Mouse (Mus musculus) urinary bladder, postnatal 4 days (tissue): ENCODE measurements at regions not wholly inside any gene's neighbourhood (a gene's known extent, or its start where the extent isn't known, plus 50 kb on each side); places are given as distances from the start of the nearest gene placed in this dataset.

Experiments used
- DNase-seq, 2 experiments: peaks; one replicate each; pipeline ENCODE4 v3.0.0; 2021 to 2022; ENCODE audit warnings: low spot score in 2 of 2

DNA sequence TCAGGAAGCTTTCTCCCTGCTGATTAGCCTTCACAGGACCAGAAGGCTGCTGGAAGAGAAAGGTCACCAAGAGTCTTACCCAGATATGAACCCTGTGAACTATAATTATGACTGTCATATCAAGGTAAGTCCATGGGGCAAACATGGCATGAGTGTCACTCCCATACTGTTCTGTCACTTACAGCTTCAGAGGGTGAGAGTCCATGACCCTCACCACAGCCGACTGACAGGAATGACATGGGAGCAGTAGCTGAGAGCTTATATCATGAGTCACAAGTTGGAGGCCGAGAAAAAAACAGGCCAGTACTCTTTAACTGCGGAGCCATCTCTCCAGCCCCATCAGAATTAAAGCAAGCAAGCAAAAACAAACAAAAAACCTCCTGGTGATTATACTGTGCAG is 117.7 kb upstream of the Neo1 start:
- no peak for DNase-seq

GRCm38 (mm10) chr9:59153126-59153525 is 116.9 kb upstream of the Neo1 start:
- no peak for DNase-seq

DNA sequence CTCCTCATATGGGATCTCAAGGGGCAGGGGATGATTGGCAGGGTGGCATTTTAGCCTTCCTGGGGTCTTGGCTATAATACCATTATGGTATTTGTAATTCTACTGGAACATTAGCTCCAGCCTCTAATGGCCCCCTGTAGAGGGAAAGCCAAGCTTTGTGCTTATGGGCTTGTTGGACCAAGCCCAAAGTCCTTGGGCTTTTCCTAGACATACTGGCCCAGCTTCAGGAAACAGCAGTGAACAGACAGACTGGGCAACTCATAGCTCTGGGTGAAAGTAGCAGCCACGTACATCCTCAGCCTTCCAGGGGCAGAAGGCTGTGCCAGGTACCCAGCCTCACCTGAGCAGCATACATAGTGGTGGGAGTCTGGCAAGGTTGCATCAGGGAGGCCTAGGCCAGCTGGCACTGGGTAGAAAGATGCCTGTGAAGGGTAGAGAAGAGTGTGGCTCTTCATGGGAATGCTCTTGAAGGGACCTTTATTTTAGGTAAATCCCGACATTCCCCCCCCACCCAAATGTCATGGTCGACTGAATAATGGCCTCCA is 108.1 kb upstream of the Neo1 start:
- DNase-seq: no peak

DNA sequence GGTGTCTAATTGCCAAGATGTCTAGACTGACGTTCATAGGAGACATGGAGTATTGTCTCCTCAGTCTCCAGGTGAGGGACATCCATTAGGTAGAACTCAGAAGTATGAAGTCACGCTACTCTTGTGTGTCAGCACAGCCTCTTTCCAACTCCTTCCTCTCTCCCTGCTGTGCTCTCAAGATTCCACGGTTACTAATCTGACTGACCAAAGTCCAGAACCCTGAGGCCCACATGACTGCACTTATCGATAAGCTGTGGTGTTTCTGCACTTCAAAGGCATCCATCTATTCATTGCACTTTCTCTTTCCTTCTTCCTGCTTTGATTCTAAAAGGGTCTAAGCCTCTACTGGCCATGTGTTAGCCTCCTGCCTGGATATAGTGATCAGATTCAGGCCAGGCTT is 107.4 kb upstream of the Neo1 start:
- DNase-seq: no peak

DNA sequence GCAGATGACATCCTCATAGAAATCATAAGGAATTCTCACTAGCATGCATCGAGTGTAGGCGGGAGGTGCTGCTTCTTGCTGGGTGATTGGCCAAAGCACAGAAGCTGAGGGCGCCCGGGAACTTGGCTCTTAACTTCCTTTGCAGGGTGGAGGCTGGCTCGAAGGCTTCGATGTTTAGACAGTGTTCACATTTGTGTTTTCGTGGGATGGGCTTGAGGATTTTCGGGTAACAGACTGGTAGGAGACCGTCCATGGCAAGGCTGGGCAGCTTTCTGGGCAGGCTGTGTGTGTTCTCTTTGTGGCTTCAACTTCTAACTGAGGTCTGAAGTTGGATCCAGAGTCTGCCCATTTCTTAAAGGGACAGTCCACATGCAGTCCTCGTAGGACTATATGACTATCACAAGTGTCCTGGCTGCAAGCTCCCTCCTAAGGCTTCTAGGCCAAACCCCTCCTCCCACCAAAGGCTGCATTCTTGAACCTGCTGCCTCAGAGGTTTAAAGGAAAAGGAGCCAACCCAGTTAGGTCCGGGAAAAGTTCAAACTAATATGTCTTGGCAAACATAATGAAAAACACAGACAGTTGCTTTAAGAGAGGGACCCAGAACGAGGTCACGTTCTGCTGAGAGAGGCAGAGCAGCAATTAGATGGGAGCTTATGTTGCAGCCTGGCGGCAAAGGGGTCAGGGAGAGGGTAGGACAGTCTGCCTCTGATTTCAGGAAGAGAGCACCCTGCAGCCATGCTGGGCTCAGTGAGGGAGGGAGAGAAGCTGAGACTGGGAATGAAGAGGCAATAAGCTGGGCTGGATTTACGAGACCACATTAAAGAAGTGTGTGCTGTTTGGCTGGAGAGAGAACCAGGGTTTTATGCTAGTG is 98.2 kb upstream of the Neo1 start:
- peak in 1 of 2 experiments; percentile 49 for DNase-seq

- DNase-seq: no peak
These were observed 93.6 kb upstream of the Neo1 start for GRCm38 (mm10) chr9:59129699-59130340.

DNA sequence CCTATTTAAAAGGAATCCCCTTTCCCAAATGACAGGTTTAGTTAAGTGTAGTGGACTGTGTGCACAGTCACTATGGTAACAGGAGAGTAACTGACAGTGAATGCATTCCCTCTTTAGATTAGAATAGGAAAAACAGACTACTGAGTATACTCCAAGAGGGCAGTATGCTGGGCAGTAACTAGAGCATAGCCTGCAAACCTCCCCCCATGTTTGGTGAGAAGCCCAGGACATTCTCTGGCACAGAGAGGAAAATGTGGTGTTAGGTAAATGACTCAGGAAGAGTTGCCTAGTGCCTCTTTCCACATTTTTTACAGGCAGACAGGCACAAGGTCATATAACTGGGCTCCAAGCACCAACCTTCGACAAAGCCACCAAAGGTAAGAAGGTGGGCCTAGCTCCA is 93.0 kb upstream of the Neo1 start:
- DNase-seq: no peak

DNA sequence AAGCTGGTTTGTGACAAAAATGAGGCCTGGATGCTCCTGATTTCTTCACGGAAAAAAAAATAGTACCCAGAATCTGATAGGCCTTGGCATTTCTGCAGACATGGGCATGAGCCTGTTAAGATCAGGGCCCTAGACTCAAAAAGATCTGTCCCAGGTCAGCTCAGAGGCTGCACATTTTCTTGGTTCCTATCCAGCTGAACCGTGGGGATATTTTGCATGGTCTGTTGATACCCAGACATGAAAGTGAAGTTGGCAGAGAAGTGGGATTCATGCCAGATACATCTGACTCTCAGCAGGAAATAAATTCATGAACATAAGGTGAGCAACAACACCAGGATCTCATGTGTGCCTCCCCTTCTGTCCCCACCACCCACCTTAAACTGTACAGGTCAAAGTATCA is 91.8 kb upstream of the Neo1 start:
- DNase-seq: no peak

GRCm38 (mm10) chr9:59125886-59126285 is 89.6 kb upstream of the Neo1 start:
- no peak for DNase-seq

- no peak for DNase-seq
These were observed 80.3 kb upstream of the Neo1 start for GRCm38 (mm10) chr9:59116561-59116960.

DNA sequence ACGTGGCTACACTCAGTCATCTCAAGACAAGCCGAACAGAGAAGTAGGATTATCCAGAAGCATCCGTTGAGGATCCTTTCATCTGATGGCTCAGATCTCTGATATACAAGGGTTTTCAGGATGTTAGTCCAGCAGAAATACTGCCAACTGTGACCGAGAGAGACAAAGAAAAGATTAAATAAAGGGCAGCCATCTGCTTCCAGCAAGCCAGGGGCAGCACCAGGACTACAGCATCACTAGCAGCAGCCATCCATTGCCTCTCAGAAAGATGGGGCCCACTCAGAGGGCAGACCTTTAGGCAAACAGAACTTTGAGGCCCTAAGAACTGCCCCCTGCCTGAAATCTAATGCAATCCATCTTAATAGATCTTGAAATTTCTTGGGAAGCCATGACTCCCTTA is 77.6 kb upstream of the Neo1 start:
- DNase-seq: no peak

- no peak for DNase-seq
These were observed 63.5 kb upstream of the Neo1 start for GRCm38 (mm10) chr9:59099738-59100137.

DNA sequence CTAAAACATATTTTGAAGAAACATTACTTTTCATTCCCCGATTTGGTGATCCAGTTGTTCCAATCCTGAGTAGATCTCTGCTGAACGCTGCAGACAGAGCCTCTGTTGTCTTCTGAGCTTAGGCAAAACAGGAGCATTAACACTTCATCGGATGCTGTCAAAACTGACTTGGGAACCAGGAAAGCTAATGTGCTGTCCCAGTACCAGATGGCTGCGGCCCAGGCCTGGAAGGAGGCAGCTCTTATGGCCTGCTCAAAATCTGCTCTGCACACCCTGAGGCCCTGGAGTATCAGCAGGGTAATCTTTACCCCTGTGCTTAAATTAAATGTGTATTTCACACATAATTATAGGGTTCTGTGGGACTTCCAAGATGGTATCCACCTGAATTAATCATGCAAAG is 61.3 kb upstream of the Neo1 start:
- DNase-seq: no peak

GRCm38 (mm10) chr9:59096551-59097268 is 60.5 kb upstream of the Neo1 start:
- no peak for DNase-seq

- DNase-seq: no peak
These were observed 59.4 kb upstream of the Neo1 start for GRCm38 (mm10) chr9:59095626-59096025.

DNA sequence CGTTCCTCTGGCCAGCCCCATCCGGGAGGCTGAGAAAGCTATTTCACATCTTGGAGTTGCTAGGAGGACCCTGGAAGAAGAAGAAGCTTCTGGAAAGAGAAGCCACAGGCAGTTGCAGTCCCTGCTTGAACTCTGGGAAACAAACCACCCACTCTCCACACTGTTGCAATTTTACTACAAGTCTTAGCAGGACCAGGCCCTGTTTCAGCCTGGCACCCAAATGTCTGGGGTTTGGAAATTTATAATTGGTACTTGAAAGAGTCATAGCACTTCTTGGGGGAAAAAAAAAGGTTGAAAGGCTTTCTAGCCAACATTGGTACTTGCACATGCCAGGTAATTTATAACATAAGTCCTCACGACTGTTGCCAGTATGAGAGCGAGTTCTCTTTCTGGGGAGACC is 57.9 kb upstream of the Neo1 start:
- DNase-seq: no peak

DNA sequence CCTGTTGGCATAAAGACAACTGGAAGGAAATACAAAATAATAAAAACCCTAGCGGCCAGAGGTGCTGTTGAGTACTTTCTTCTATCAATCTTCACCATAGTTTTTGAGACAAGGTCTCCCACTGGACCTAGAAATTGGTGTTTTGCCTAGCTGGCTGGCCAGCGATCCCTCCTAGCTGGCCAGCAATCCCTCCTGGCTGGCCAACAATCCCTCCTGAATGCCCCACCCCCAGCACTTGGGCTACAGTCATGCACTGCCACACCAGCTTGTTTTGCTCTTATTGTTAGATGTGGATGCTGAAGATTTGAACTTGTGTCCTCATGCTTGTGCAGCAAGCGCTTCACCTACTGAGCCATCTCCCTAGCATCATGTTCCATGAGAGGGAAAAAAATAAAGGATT is 54.9 kb upstream of the Neo1 start:
- no peak for DNase-seq

DNA sequence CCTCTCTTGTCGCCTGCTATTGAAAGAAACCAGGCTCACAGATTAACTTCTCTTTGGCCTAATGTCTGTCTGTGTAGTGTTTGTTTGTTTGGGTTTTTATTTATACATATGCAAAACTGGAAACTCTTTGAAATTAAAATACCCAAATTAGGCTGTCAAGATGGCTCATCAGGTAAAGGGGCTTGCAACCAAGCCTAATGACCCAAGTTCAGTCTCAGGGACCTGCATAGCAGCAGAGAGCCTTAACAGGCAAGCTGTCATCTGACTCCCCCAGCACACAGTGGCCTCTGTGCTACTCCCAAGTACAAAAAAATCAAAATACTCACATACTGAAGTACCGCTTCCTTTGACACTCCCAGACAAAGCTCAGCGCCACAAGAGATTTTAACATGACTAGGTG is 51.5 kb upstream of the Neo1 start:
- peak in 1 of 2 experiments; percentile 25 for DNase-seq

GRCm38 (mm10) chr9:59087112-59087511 is 50.9 kb upstream of the Neo1 start:
- DNase-seq: peak in 1 of 2 experiments; percentile 50

DNA sequence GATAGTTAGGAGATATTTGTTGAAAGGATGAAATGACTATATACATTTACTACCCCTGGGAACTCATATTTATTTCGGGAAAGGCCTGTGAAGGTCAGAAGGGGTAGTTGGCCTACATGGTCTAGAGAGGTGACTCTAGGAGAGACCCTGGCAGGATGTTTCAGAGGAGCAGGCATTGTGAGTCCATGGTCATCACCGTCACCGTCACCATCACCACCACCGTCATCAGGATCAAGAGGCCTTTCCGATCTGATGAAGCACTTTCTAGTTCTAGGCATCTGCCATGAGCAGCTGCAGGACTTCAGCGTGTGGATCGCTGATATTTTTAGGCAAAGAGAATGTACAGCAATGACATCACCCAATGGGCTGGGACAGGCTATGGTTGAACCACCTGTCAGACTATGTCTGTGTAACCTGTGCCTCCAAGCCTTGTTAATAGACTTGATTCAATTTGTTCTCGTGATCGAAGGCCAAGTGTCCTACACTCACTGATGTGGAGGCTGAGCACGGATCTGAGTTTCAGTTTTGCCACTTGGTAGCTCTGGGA is 50.4 kb upstream of the Neo1 start:
- peak in 1 of 2 experiments; percentile 53 for DNase-seq
